Mouse (Mus musculus): Measurements from ENCODE around the gene Kcnq1.

- no peak for TF ChIP-seq CTCF (IDR thresholded peaks at IDR 0.05; ENCODE audit: low read depth)
- no peak for TF ChIP-seq EP300 (optimal IDR thresholded peaks at IDR 0.05)
Measured at GRCm38 (mm10) chr7:143349848-143350247, 243.7 kb downstream of the Kcnq1 start.
